Mouse (Mus musculus) heart, embryonic 11.5 days (tissue): ENCODE results near the gene Mylk. TPM values are rescaled to one million over a fixed set of nuclear protein-coding genes. Genes with fewer than 3 reads are reported as not detected.

ENCODE experiments used
- ATAC-seq: fragments of 200-750 bp; cut with Nextera tagmentation; replicated peaks from 2 replicates; pipeline ENCODE4 v1.8.0; 2017; ENCODE audit warnings: moderate library complexity; ENCODE audit not compliant: insufficient number of reproducible peaks, low FRiP score, low TSS enrichment
- H3K27ac ChIP-seq: fragments of 300-500 bp; sonication (generic); 2 replicates; pipeline ENCODE4 v1.5.1; 2014; ENCODE audit warnings: mild to moderate bottlenecking, low read depth, low read length
- H3K27me3 ChIP-seq: fragments of 300-500 bp; sonication (generic); 2 replicates; pipeline ENCODE4 v1.6.1; 2014; ENCODE audit warnings: mild to moderate bottlenecking, low read length, mixed read lengths; ENCODE audit not compliant: control insufficient read depth, insufficient read depth
- H3K36me3 ChIP-seq: fragments of 300-500 bp; sonication (generic); 2 replicates; pipeline ENCODE4 v1.6.1; 2014; ENCODE audit warnings: mild to moderate bottlenecking, low read length, moderate library complexity, mixed read lengths; ENCODE audit not compliant: control insufficient read depth, insufficient read depth
- H3K4me1 ChIP-seq: fragments of 300-500 bp; sonication (generic); 2 replicates; pipeline ENCODE4 v1.6.1; 2014; ENCODE audit warnings: low read length; ENCODE audit not compliant: control insufficient read depth, insufficient read depth
- H3K4me2 ChIP-seq: fragments of 300-500 bp; sonication (generic); 2 replicates; pipeline ENCODE4 v1.6.1; 2014; ENCODE audit warnings: mild to moderate bottlenecking, moderate library complexity
- H3K4me3 ChIP-seq: fragments of 300-500 bp; sonication (generic); 2 replicates; pipeline ENCODE4 v1.5.1; 2014; ENCODE audit warnings: low read depth, low read length
- H3K9ac ChIP-seq: fragments of 300-500 bp; sonication (generic); 2 replicates; pipeline ENCODE4 v1.6.1; 2014; ENCODE audit warnings: mild to moderate bottlenecking, low read depth, low read length, moderate library complexity
- H3K9me3 ChIP-seq: fragments of 300-500 bp; sonication (generic); replicated peaks from 2 replicates; pipeline ENCODE4 v1.6.1; 2016; ENCODE audit warnings: low read length; ENCODE audit not compliant: control insufficient read depth
- WGBS: fragments of 180-500 bp; shearing (Covaris S2); extraction: QIAGEN DNeasy Blood & Tissue Kit; methylation state at CpG from one replicate; pipeline ENCODE4 v1.1.7; 2014; ENCODE audit not compliant: insufficient replicate concordance; 5-methylcytosine and 5-hydroxymethylcytosine counted together
- polyA plus RNA-seq: library from polyadenylated mRNA; unstranded; fragments of >200 nt; fragmentation: Nextera tagmentation; extraction: Ambion mirVana; gene quantifications from 2 replicates; pipeline ENCODE4 v1.2.1, GENCODE M21; 2014

The Mylk gene
- polyA plus RNA-seq, 1 experiment from 2014 or later: 4.3 TPM

GRCm38 (mm10) chr16:34997052-34997451, 252.0 kb downstream of the Mylk start:
- Histone ChIP-seq H3K9ac (no peak overlapping the region), H3K36me3 (no peaks in the 10 kb centered on the region), H3K27ac (no peak overlapping the region), H3K27me3 (peaks cover 6% of the 10 kb centered on the region; the same call in 1 of the 2 replicates), H3K9me3 (no peaks in the 10 kb centered on the region), H3K4me2 (no peak overlapping the region), H3K4me1 (0 out of 2 replicates have a peak, but pooled peaks cover 4% of the 10 kb centered on the region), H3K4me3 (no peak overlapping the region)
- 52% methylated on average over 4 of the region's 4 CpGs for whole genome bisulfite sequencing
- ATAC-seq: no peak

DNA sequence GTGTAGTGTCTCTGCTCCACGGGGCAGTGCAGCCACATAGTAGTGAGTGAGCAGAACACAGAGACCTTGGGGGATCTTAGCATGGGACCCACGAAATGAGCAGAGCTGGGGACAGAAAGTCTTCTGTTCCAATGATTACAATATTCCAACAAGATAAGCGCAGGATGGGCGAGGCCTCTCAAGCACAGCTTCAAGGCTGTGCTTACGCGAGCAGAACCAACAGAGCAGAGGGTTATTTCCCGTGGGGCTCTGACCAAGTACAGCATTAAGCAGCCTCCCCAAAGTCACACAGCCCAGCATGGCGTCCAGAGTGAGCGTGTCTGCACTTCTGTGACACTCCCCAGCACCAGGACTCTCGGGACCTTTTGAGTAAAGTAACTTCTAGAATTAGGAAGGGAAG, 252.6 kb downstream of the Mylk start:
- no peak overlapping the region for H3K4me3 ChIP-seq
- no peak for ATAC-seq
- H3K4me1 ChIP-seq: 0 out of 2 replicates have a peak, but pooled peaks cover 4% of the 10 kb centered on the region
- no peak overlapping the region for H3K27ac ChIP-seq
- peaks cover 6% of the 10 kb centered on the region for H3K27me3 ChIP-seq
- WGBS: 53% methylated on average over 10 of the region's 10 CpGs
- no peaks in the 10 kb centered on the region for H3K9me3 ChIP-seq
- H3K9ac ChIP-seq: no peak overlapping the region
- no peaks in the 10 kb centered on the region for H3K36me3 ChIP-seq
- no peak overlapping the region for H3K4me2 ChIP-seq

- Histone ChIP-seq H3K9ac (no peak overlapping the region), H3K4me3 (no peak overlapping the region), H3K4me1 (0 out of 2 replicates have a peak, but pooled peaks cover 4% of the 10 kb centered on the region), H3K4me2 (no peak overlapping the region), H3K27me3 (peaks cover 6% of the 10 kb centered on the region), H3K36me3 (no peaks in the 10 kb centered on the region), H3K9me3 (no peaks in the 10 kb centered on the region), H3K27ac (no peak overlapping the region)
- WGBS: 82% methylated on average over 3 of the region's 3 CpGs
- no peak for ATAC-seq
These were observed 254.0 kb downstream of the Mylk start for GRCm38 (mm10) chr16:34999016-34999415.

DNA sequence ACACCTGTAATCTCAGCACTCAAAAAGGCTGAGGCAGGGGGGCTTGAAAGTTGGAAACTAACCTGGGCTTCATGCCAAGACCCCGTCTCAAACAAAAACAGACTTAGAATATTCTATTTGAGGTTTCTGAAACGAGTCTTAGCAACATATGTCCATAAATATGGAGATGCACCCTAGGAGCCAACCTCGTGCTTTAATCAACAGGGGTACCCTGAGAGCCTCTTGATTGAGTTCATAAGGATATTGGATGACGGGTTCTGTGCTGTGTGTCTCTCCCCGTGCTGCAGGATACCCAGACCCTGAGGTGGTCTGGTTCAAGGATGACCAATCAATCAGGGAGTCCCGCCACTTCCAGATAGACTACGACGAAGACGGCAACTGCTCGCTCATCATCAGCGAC, 255.0 kb downstream of the Mylk start:
- H3K4me1 ChIP-seq: 0 out of 2 replicates have a peak, but pooled peaks cover 4% of the 10 kb centered on the region
- H3K9me3 ChIP-seq: no peaks in the 10 kb centered on the region
- no peak overlapping the region for H3K9ac ChIP-seq
- no peaks in the 10 kb centered on the region for H3K36me3 ChIP-seq
- H3K27me3 ChIP-seq: peaks cover 6% of the 10 kb centered on the region
- peak overlapping the region; percentile 14; the same call in 1 of the 2 replicates for H3K4me3 ChIP-seq
- H3K4me2 ChIP-seq: peak overlapping the region; percentile 57; the same call in 1 of the 2 replicates
- WGBS: 35% methylated on average over 11 of the region's 11 CpGs
- ATAC-seq: no peak
- no peak overlapping the region for H3K27ac ChIP-seq

DNA sequence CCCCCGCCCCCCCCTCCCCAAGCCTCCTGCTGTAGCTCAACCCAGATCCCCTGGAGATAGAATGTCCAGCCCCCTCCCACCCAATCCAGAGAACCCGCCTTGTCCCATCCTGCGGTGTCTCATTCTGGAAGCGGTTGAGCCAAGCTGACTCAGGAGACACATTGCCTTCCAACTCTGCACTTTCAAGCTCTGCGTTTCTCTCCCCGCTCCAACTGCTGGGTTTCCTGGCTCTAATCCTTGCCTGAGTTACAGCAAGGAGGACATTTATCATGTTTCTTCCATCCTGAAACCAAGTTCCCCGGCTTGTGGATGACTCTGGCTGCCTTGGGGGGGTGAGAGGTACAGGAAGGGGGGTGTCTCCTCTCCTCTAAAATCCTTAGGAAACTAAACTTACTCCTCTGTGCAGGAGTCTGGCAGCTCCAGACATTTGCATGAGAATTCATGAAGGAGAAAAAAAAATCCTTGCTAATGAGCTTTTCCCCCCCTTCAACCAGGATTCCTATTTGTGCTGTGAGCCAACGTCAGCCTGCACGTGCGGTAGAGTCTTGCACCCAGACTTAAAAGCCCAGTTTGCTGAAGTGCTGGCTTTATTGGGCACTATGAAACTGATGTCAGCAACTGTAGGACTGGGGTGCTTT, 256.0 kb downstream of the Mylk start:
- Histone ChIP-seq H3K9ac (0 out of 2 replicates have a peak overlapping the region, but pooled peaks have one; percentile 22), H3K27me3 (peaks cover 6% of the 10 kb centered on the region), H3K9me3 (no peaks in the 10 kb centered on the region), H3K36me3 (no peaks in the 10 kb centered on the region), H3K27ac (no peak overlapping the region), H3K4me3 (peak overlapping the region; percentile 14), H3K4me2 (peak overlapping the region; percentile 57), H3K4me1 (0 out of 2 replicates have a peak, but pooled peaks cover 4% of the 10 kb centered on the region)
- 4% methylated on average over 10 of the region's 10 CpGs for WGBS
- ATAC-seq: no peak

- no peak overlapping the region for H3K9ac ChIP-seq
- H3K4me1 ChIP-seq: 0 out of 2 replicates have a peak, but pooled peaks cover 2% of the 10 kb centered on the region
- H3K9me3 ChIP-seq: no peaks in the 10 kb centered on the region
- no peak for ATAC-seq
- WGBS: 70% methylated on average over 5 of the region's 5 CpGs
- H3K36me3 ChIP-seq: no peaks in the 10 kb centered on the region
- no peak overlapping the region for H3K4me2 ChIP-seq
- peaks cover 6% of the 10 kb centered on the region for H3K27me3 ChIP-seq
- H3K27ac ChIP-seq: no peak overlapping the region
- no peak overlapping the region for H3K4me3 ChIP-seq
These were observed 259.3 kb downstream of the Mylk start for GRCm38 (mm10) chr16:35004356-35004755.

DNA sequence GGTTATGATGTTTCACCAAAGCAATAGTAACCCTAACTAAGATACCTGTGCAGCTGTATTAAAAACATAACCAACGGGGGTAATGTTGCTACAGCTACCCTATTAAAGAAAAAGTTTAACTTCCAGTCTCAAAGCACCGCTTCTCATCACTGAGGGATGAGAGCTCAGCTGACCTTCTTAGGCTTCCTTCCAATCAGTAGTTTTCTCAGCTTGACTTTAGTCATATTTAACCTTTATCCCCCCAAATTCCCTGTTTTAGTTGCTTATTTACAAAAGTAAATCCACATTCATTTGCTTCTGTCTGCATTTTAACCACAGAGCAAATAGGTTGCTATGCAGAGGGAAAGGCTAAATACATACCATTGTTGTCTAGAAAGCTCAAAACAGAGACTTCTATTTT, 259.7 kb downstream of the Mylk start:
- no peak for ATAC-seq
- Histone ChIP-seq H3K4me3 (no peak overlapping the region), H3K27me3 (peaks cover 5% of the 10 kb centered on the region), H3K4me1 (0 out of 2 replicates have a peak, but pooled peaks cover 2% of the 10 kb centered on the region), H3K36me3 (no peaks in the 10 kb centered on the region), H3K9ac (no peak overlapping the region), H3K9me3 (no peaks in the 10 kb centered on the region), H3K4me2 (no peak overlapping the region), H3K27ac (no peak overlapping the region)
- WGBS: 82% methylated on average over 2 of the region's 2 CpGs

DNA sequence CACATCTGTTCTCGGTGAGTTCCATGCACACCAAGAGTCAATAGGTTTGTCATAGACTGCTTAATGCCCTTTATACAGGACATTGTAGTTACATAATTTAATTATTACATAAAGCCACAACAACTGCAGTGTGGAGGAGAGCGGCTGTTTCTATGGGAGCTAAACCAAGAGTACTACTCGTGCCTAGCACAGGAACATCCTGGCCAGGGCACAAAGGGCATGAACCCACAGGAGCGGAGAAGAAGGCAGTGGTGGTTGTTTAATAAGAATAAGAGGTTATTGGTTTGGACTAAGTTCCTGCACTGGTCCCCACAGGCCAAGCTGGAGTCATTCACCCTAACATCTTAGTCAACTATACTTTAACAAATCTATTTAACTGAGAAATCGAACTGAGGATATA, 261.2 kb downstream of the Mylk start:
- H3K4me2 ChIP-seq: no peak overlapping the region
- no peaks in the 10 kb centered on the region; the same call in 1 of the 2 replicates for H3K27me3 ChIP-seq
- no peak overlapping the region for H3K4me3 ChIP-seq
- no peak overlapping the region for H3K9ac ChIP-seq
- no peak for ATAC-seq
- H3K36me3 ChIP-seq: no peaks in the 10 kb centered on the region
- WGBS: 78% methylated on average over 5 of the region's 5 CpGs
- H3K9me3 ChIP-seq: no peaks in the 10 kb centered on the region
- no peaks in the 10 kb centered on the region for H3K4me1 ChIP-seq
- no peak overlapping the region for H3K27ac ChIP-seq

- Histone ChIP-seq H3K36me3 (no peaks in the 10 kb centered on the region), H3K4me2 (no peak overlapping the region), H3K27me3 (no peaks in the 10 kb centered on the region; the same call in 1 of the 2 replicates), H3K4me1 (no peaks in the 10 kb centered on the region), H3K27ac (no peak overlapping the region), H3K9ac (no peak overlapping the region), H3K9me3 (no peaks in the 10 kb centered on the region), H3K4me3 (no peak overlapping the region)
- no peak for ATAC-seq
- WGBS: 58% methylated on average over 1 of the region's 1 CpGs
These were observed 262.4 kb downstream of the Mylk start for GRCm38 (mm10) chr16:35007361-35007760.
